Mouse (Mus musculus) erythroblast, embryonic 14.5 days (primary cell): ENCODE results near the gene Raet1e. TPM values are rescaled to one million over a fixed set of nuclear protein-coding genes. Genes with fewer than 3 reads are reported as not detected.
"Not testable (repeated sequence)": the region's sequence is repeated elsewhere in the genome, so short reads cannot be mapped to it uniquely, and the experiment has no call there.

ENCODE experiments used
- H3K27me3 ChIP-seq: 2 replicates; pipeline ENCODE4 v1.6.1; 2012; ENCODE audit warnings: inconsistent platforms; ENCODE audit not compliant: control insufficient read depth
- H3K36me3 ChIP-seq: 2 replicates; pipeline ENCODE4 v1.6.1; 2012; ENCODE audit warnings: mild to moderate bottlenecking, inconsistent platforms; ENCODE audit not compliant: control insufficient read depth
- H3K4me1 ChIP-seq: 2 replicates; pipeline ENCODE4 v1.6.1; 2012; ENCODE audit warnings: inconsistent platforms; ENCODE audit not compliant: control insufficient read depth
- H3K4me3 ChIP-seq: replicated peaks from 2 replicates; pipeline ENCODE3; 2012; ENCODE audit warnings: moderate library complexity, mild to moderate bottlenecking, inconsistent platforms
- H3K9me3 ChIP-seq: 2 replicates; pipeline ENCODE4 v1.6.1; 2012; ENCODE audit warnings: low read length, inconsistent platforms, mixed read lengths; ENCODE audit not compliant: control insufficient read depth
- polyA plus RNA-seq: library from polyadenylated mRNA; stranded (reverse); fragments of >175 nt; gene quantifications from 2 replicates; pipeline ENCODE4 v1.2.3, GENCODE M21; 2012

The Raet1e gene
- polyA plus RNA-seq, 1 experiment = not detected

DNA sequence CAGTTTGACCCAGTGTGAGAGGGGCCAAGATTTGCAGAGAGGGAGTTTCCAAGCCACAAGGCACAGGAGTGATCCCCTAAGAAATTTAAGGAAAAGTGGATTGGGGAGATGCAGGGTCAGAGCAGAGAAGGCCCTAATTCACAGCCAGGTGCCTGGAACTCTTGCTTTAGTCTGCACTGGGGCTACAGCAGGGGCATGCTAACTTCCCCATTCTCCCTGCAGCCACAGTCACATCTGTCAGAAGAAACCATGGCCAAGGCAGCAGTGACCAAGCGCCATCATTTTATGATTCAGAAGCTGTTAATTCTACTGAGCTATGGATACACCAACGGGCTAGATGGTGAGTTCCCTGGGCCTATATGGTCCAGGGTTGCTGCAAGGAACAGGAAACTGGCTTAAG, 204.1 kb downstream of the Raet1e start:
- H3K4me1 ChIP-seq, H3K27me3 ChIP-seq, H3K4me3 ChIP-seq, H3K9me3 ChIP-seq, H3K36me3 ChIP-seq: not testable (repeated sequence)

GRCm38 (mm10) chr10:22364915-22365314, 206.5 kb downstream of the Raet1e start:
- not testable (repeated sequence) for H3K4me3 ChIP-seq, H3K9me3 ChIP-seq, H3K4me1 ChIP-seq, H3K27me3 ChIP-seq, H3K36me3 ChIP-seq

- not testable (repeated sequence) for H3K36me3 ChIP-seq, H3K9me3 ChIP-seq, H3K4me1 ChIP-seq, H3K27me3 ChIP-seq, H3K4me3 ChIP-seq
Measured at GRCm38 (mm10) chr10:22381226-22381625, 222.9 kb downstream of the Raet1e start.

GRCm38 (mm10) chr10:22390146-22390545, 231.8 kb downstream of the Raet1e start:
- H3K4me1 ChIP-seq, H3K27me3 ChIP-seq, H3K9me3 ChIP-seq, H3K4me3 ChIP-seq, H3K36me3 ChIP-seq: not testable (repeated sequence)

DNA sequence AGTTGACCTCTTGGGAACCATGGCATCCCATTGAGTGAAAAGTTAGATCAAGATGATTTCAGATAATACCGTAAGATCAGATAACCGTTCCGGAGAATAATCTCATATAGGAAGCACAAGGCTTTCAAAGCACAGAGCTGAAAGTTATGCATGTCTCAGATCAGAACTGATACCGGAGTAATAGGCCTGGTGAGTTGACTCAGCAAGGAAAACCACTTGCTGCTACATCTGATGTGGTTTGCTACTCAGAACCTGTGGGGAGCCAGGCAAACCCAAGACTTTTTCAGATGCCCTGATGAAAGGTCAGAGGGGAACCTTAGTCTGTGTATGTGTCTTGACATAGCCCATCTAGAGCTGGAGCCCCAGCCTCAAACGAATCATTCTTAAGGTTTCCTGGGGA, 233.2 kb downstream of the Raet1e start:
- H3K9me3 ChIP-seq, H3K36me3 ChIP-seq, H3K4me3 ChIP-seq, H3K27me3 ChIP-seq, H3K4me1 ChIP-seq: not testable (repeated sequence)

DNA sequence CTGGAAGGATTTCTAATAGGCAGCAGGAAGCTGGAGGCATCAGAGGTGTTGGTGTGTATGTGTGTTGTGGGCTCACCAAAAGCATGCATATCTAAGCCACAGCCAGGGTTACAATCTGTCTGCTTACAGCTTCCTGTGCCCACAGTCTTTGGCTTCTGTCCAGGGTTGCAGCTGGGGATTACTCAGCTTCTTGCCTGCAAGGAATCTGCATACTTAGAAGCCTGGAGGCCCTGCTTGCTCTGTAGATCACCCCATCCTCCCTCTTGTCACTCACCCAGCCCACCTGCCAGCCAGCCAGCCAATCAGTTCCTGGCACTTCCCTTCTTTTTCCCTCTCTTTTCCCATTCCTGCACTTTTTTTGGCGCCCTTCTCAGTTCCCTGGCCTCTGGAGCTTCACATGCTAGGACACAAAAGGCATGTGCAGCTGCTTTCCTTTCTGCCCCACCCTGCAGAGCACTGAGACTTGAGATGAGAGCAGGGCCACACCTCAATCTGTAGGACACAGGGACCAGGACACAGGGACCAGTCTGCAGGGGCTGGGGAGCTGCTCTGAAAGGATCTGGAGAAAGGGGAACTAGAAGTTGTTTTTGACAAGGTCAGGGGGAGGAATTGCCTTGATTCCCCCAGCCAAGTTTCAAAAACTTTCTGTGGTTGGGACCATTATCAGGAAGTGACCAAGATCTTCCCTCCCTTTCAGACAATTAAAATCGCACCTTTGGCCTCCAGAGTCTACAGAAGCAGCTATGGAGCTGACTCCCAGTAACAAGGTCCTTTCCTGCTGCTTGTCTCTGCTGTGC, 234.9 kb downstream of the Raet1e start:
- H3K4me3 ChIP-seq, H3K4me1 ChIP-seq, H3K27me3 ChIP-seq: not testable (repeated sequence)

DNA sequence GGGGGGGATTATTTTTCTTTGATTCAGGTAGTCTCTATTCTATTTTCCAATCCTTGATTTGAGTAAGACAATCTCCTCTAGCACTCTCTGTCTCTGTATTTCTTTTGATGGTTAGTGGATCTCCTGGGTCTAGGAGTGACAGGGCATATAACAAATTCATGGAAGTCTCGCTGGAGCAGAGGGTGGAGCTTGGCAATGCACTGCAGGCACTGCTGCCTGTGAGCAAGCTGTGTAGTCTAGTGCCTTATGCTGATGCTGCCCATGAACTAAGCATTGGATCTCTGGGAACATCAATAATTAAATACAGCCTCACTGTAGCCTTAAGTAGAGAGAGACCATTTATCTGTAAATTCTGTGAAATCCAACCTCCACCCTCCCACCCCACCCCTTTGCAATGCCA, 238.3 kb downstream of the Raet1e start:
- H3K4me3 ChIP-seq, H3K9me3 ChIP-seq, H3K36me3 ChIP-seq, H3K4me1 ChIP-seq, H3K27me3 ChIP-seq: not testable (repeated sequence)

More for the DNA sequence above, 234.9 kb downstream of the Raet1e start:
- H3K36me3 ChIP-seq, H3K9me3 ChIP-seq: not testable (repeated sequence)

- H3K4me1 ChIP-seq, H3K36me3 ChIP-seq, H3K9me3 ChIP-seq, H3K27me3 ChIP-seq, H3K4me3 ChIP-seq: not testable (repeated sequence)
Measured at GRCm38 (mm10) chr10:22402225-22402917, 244.0 kb downstream of the Raet1e start.

- not testable (repeated sequence) for H3K27me3 ChIP-seq, H3K36me3 ChIP-seq, H3K4me1 ChIP-seq, H3K9me3 ChIP-seq, H3K4me3 ChIP-seq
Measured at GRCm38 (mm10) chr10:22413702-22414494, 255.5 kb downstream of the Raet1e start.

Other genes starting within 250 kb of the Raet1e start
- gene 4930444G20Rik, start 90.5 kb upstream of the Raet1e start, polyA plus RNA-seq = not detected in 2 replicates
- gene E030030I06Rik, start 9.3 kb upstream of the Raet1e start, polyA plus RNA-seq = not detected in 2 replicates
- not detected in 2 replicates for gene H60b, start within 50 bp of the Raet1e start, polyA plus RNA-seq
- not detected in 2 replicates for gene Raet1d, start 202.0 kb downstream of the Raet1e start, polyA plus RNA-seq